Mouse (Mus musculus): Measurements from ENCODE around the gene E2f4. TPM values are rescaled to one million over a fixed set of nuclear protein-coding genes. Genes with fewer than 3 reads are reported as not detected.

Gene E2f4
- total and polyA plus RNA-seq, 3 experiments = 97.9 to 313 (median 98.5) TPM

DNA sequence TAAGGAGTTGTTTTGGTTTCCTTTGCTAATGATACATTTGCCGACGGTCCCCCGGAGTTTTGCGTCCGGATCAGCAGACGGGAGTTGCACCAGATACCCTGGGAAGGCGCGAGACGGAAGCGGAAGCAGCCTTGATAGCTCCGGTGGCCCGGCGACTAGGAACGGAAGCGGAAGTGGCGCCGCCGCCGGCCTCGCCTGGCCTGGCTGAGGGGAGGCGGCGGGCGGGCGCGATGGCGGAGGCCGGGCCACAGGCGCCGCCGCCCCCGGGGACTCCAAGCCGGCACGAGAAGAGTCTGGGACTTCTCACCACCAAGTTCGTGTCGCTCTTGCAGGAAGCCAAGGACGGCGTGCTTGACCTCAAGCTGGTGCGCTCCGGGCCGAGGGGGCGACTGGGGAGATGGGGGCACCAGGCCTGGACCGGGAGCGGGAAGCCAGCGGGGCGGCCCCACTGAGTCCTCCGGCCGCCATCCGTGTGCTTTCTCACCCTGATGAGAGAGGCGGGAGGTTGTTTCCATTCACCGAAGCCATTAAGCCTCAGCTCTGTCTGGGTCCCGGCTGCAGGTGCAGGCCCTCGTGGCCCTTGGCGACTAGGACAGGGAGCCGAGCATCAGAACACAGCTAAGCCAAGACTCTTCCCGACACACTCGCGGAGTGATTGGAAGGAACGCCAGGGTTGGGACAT, at the start of gene E2f4 (continued):
- no peak for TF ChIP-seq ZC3H11A (IDR thresholded peaks at IDR 0.05; ENCODE audit: low read depth, low read length)
- TF ChIP-seq CHD2 (IDR thresholded peaks at IDR 0.05; ENCODE audit: low read length) = no peak
- TF ChIP-seq MAX (IDR thresholded peaks at IDR 0.05; ENCODE audit: low read length) = peak; percentile 45; the same call in 1 of the 2 replicates
- peak; percentile 95 for TF ChIP-seq SIN3A (IDR thresholded peaks at IDR 0.05; ENCODE audit: low read length)

DNA sequence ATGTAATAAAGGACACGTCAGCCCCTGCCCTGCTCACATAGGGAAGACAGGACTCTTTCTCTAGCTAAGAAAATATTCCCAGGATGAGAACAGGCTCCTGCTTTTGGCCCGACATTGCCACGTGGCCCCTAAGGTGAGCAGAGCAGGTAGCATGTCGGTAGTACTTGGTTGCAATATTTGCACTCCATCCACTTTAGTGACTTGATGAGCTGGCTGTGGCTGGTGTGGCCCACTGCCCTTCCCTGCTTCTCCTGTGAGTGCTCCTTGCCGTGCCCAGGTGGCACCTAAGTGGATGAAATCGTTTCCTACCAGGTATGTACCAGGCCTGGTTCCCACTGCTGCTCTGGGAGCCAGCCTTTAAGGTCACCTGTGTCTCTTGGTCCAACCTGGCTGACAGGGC, 45.5 kb upstream of the E2f4 start:
- no peaks in the 10 kb centered on the region; the same call in 1 of the 2 replicates for H3K79me2 ChIP-seq (ENCODE audit: control insufficient read depth, insufficient read depth, low read length, poor library complexity)
- H3K27me3 ChIP-seq (ENCODE audit: control insufficient read depth in 1 of 2, insufficient read depth in 2 of 2, low read length in 2 of 2) = no peaks in the 10 kb centered on the region
- no peak overlapping the region for H3K9ac ChIP-seq (ENCODE audit: control insufficient read depth, low read depth, low read length, poor library complexity, severe bottlenecking)
- H3K4me1 ChIP-seq (ENCODE audit: control insufficient read depth in 1 of 2, insufficient read depth in 2 of 2, low read length in 2 of 2) = peaks cover 2 to 14% of the 10 kb centered on the region in 2 experiments; a peak in 3 of 4 replicates
- no peak overlapping the region for H3K27ac ChIP-seq (ENCODE audit: control insufficient read depth, low read depth, low read length)
- no peak for DNase-seq (ENCODE audit: low read depth, low spot score)
- H3K9me3 ChIP-seq (replicated peaks; ENCODE audit: insufficient read depth, low read length) = no peaks in the 10 kb centered on the region
- no peak for TF ChIP-seq MAZ (IDR thresholded peaks at IDR 0.05; ENCODE audit: low read depth, low read length)
- no peak for TF ChIP-seq ZKSCAN1 (IDR thresholded peaks at IDR 0.05; ENCODE audit: low read depth, low read length)
- TF ChIP-seq SIN3A (IDR thresholded peaks at IDR 0.05; ENCODE audit: low read length) = no peak
- no peak for TF ChIP-seq USF2 (IDR thresholded peaks at IDR 0.05; ENCODE audit: borderline replicate concordance in 1 of 2, insufficient read depth in 1 of 2, low read depth in 1 of 2, low read length in 2 of 2)
- TF ChIP-seq RCOR1 (IDR thresholded peaks at IDR 0.05; ENCODE audit: low read depth, low read length) = no peak
- no peak for TF ChIP-seq POLR2AphosphoS2 (IDR thresholded peaks at IDR 0.05; ENCODE audit: low read length)
- TF ChIP-seq ZNF384 (IDR thresholded peaks at IDR 0.05; ENCODE audit: low read depth, low read length) = no peak
- TF ChIP-seq MAX (IDR thresholded peaks at IDR 0.05; ENCODE audit: low read length) = no peak
- no peak for TF ChIP-seq ZC3H11A (IDR thresholded peaks at IDR 0.05; ENCODE audit: low read depth, low read length)
- TF ChIP-seq EP300 (IDR thresholded peaks at IDR 0.05; ENCODE audit: low read depth in 1 of 2, low read length in 2 of 2) = no peak
- TF ChIP-seq MEF2A (IDR thresholded peaks at IDR 0.05; ENCODE audit: extremely low read depth, insufficient replicate concordance, low read depth, low read length, poor library complexity, severe bottlenecking) = no peak
- no peak for TF ChIP-seq CTCF (IDR thresholded peaks at IDR 0.05 in 2 of 3, conservative IDR thresholded peaks at IDR 0.05 in 1 of 3; ENCODE audit: control insufficient read depth in 1 of 3, insufficient read depth in 1 of 3, low read depth in 2 of 3, low read length in 3 of 3, poor library complexity in 1 of 3, severe bottlenecking in 1 of 3)
- no peak for TF ChIP-seq NRF1 (IDR thresholded peaks at IDR 0.05; ENCODE audit: insufficient read depth, low read depth, low read length, poor library complexity, severe bottlenecking)
- TF ChIP-seq E2F4 (IDR thresholded peaks at IDR 0.05; ENCODE audit: borderline replicate concordance, low read depth, low read length) = no peak
- TF ChIP-seq GATA1 (IDR thresholded peaks at IDR 0.05; ENCODE audit: low read depth, low read length) = no peak
- no peak for TF ChIP-seq GABPA (IDR thresholded peaks at IDR 0.05; ENCODE audit: low read depth, low read length)
- TF ChIP-seq RAD21 (IDR thresholded peaks at IDR 0.05; ENCODE audit: low read depth, low read length) = no peak
- no peak for TF ChIP-seq NELFE (IDR thresholded peaks at IDR 0.05; ENCODE audit: low read depth, low read length)
- TF ChIP-seq TAL1 (IDR thresholded peaks at IDR 0.05; ENCODE audit: low read length) = no peak
- no peak for TF ChIP-seq POLR2A (IDR thresholded peaks at IDR 0.05; ENCODE audit: control insufficient read depth in 1 of 2, insufficient read depth in 1 of 2, low read depth in 1 of 2, low read length in 2 of 2, poor library complexity in 1 of 2)
- H3K36me3 ChIP-seq (ENCODE audit: control insufficient read depth in 1 of 2, insufficient read depth in 2 of 2, low read length in 2 of 2) = peaks cover 2 to 13% of the 10 kb centered on the region in 2 experiments
- no peak overlapping the region for H3K4me3 ChIP-seq (ENCODE audit: control insufficient read depth in 1 of 2, insufficient read depth in 1 of 2, low read depth in 2 of 2, low read length in 2 of 2)
